Mouse (Mus musculus) midbrain, embryonic 12.5 days (tissue): ENCODE measurements around the gene Ankrd6. TPM values are rescaled to one million over a fixed set of nuclear protein-coding genes. Genes with fewer than 3 reads are reported as not detected.

ENCODE experiments used
- ATAC-seq: fragments of 200-750 bp; cut with Nextera tagmentation; 2 replicates; pipeline ENCODE4 v1.8.0; 2017; ENCODE audit warnings: low read depth, moderate TSS enrichment, moderate library complexity; ENCODE audit not compliant: low FRiP score
- H3K27ac ChIP-seq: fragments of 300-500 bp; sonication (generic); replicated peaks from 2 replicates; pipeline ENCODE4 v1.5.1; 2016; ENCODE audit warnings: mild to moderate bottlenecking
- H3K27me3 ChIP-seq: fragments of 300-500 bp; sonication (generic); 2 replicates; pipeline ENCODE4 v1.6.1; 2016; ENCODE audit warnings: mild to moderate bottlenecking
- H3K36me3 ChIP-seq: fragments of 300-500 bp; sonication (generic); 2 replicates; pipeline ENCODE4 v1.6.1; 2016
- H3K4me1 ChIP-seq: fragments of 300-500 bp; sonication (generic); 2 replicates; pipeline ENCODE4 v1.6.1; 2016
- H3K4me2 ChIP-seq: fragments of 300-500 bp; sonication (generic); replicated peaks from 2 replicates; pipeline ENCODE4 v1.6.1; 2016; ENCODE audit warnings: mild to moderate bottlenecking, moderate library complexity
- H3K4me3 ChIP-seq: fragments of 300-500 bp; sonication (generic); 2 replicates; pipeline ENCODE4 v1.5.1; 2016; ENCODE audit warnings: mild to moderate bottlenecking
- H3K9ac ChIP-seq: fragments of 300-500 bp; sonication (generic); replicated peaks from 2 replicates; pipeline ENCODE4 v1.6.1; 2016; ENCODE audit warnings: mild to moderate bottlenecking, moderate library complexity
- H3K9me3 ChIP-seq: fragments of 300-500 bp; sonication (generic); 2 replicates; pipeline ENCODE4 v1.6.1; 2016; ENCODE audit warnings: mild to moderate bottlenecking
- WGBS: fragments of 180-500 bp; shearing (Covaris S2); methylation state at CpG from one replicate; pipeline ENCODE4 v1.1.7; 2016; 5-methylcytosine and 5-hydroxymethylcytosine counted together
- polyA plus RNA-seq: library from polyadenylated mRNA; unstranded; fragments of >200 nt; fragmentation: Nextera tagmentation; extraction: Ambion mirVana; gene quantifications from 2 replicates; pipeline ENCODE4 v1.2.1, GENCODE M21; 2016

Gene Ankrd6
- polyA plus RNA-seq, 1 experiment from 2014 or later: 39.9 TPM

DNA sequence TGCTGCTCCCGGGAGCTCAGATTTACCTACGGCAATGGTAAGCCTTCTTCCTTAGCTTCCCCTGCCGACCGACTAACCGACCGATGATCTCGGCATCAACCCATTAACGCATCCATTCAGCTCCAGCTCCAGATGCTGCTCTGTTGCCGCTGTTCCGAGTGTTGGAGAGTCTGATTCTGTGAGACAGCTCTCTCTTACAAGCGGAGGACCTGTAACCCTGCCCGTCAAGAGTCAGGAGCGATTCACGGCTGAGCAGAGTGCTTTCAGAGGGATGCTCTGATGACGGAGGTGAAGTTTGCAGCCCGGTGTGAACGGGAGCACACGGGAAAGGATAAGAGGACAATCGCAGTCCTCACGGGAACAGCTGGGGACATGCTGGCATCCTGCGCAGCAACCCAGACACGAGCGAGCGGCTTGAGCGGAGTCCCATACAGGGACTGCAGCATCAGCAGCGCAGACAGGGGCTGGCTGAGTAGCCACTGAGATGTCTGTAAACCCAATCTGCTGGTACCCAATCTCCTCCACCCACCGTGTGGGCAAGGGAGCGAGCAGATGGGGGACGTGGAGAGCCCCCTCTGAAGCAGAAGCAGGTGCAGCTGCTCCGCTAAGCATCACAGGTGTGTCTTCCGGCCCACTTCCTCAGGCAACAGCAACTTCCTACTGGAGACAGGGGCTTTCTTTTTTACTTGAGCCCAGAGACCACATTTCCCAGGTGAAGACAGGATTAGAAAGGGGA lies 86.3 kb downstream of the Ankrd6 start:
- 0 out of 2 replicates have a peak, but pooled peaks cover 2% of the 10 kb centered on the region for H3K36me3 ChIP-seq
- peak overlapping the region; percentile 46 for H3K9ac ChIP-seq
- 46% methylated on average over 31 of the region's 31 CpGs for WGBS
- peaks cover 53% of the 10 kb centered on the region for H3K4me1 ChIP-seq
- peak overlapping the region; percentile 64 for H3K27ac ChIP-seq
- peak; percentile 38 for ATAC-seq
- H3K4me2 ChIP-seq: peak overlapping the region; percentile 52
- no peaks in the 10 kb centered on the region for H3K9me3 ChIP-seq
- no peaks in the 10 kb centered on the region for H3K27me3 ChIP-seq
- peak overlapping the region; percentile 31 for H3K4me3 ChIP-seq

DNA sequence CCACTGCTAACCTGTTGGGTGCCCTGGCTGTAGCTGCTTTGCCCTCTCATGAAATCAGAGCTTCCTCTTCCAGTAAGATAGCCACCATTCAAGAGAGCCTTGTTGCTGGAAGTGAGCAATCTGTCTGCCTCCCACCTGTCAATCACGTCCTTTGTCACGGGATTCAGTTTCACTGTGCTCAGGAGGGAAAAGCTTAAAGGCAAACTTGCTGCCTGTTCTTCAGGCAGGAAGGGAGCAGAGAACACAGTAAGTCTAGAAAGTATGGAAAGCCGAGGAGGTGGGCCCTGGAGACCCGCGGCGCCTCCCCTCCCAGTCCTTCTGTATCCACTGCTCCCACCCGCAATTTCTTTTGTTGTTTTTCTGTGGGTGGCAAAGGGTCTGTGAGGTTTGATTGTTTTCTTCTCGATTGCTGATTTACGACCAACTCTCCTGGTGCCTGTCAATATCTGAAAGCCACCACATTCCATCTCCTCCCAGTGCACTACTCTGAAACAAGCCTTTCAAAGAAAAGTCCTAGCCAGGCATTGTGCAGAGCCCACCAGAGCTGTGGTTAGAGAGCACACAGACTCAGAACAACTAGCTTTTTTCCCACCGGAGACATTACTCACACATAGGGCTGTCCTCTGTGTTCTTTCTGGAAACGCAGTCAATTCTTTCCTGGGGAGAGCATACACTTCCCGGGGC lies 87.1 kb downstream of the Ankrd6 start:
- Histone ChIP-seq H3K27me3 (no peaks in the 10 kb centered on the region), H3K4me3 (peak overlapping the region; percentile 31), H3K9ac (peak overlapping the region; percentile 46), H3K36me3 (0 out of 2 replicates have a peak, but pooled peaks cover 6% of the 10 kb centered on the region), H3K4me1 (peaks cover 53% of the 10 kb centered on the region), H3K9me3 (no peaks in the 10 kb centered on the region), H3K4me2 (peak overlapping the region; percentile 52), H3K27ac (peak overlapping the region; percentile 64)
- ATAC-seq: peak; percentile 27; the same call in 1 of the 2 replicates
- 13% methylated on average over 12 of the region's 12 CpGs for WGBS

DNA sequence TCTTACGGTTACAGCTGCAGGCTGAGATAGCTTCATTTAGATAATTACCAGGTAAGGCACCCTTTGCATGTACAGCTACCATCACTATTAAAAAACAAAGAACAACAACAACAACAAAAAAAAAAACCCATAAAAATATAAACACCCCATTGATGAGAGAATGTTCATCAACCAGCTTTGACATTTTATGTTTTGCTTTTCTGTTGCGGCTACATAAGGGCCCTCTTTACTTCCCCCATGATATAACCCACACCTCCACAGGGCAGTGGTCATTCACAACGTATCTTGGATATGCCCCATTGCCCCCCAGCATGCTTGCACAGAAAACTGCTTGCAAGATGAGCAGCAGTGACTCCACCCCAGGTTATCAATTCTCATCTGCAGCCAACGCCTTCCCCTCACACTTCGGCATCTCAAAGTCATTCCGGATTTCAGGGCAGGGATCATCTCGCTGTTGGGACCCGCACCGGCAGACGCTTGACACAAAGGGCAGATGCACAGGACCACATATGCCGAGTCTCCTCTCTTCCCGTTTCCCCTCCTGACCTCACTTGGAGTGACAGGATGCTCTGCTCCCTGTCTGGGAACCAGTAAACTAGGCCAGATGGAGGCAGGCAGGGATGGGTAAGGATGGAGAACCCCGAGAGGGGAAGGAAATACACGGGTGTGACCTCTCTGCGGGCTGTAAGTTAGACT lies 87.7 kb downstream of the Ankrd6 start:
- peak overlapping the region; percentile 61; the same call in 1 of the 2 replicates for H3K27ac ChIP-seq
- peaks cover 53% of the 10 kb centered on the region for H3K4me1 ChIP-seq
- no peak overlapping the region for H3K4me3 ChIP-seq
- no peaks in the 10 kb centered on the region for H3K27me3 ChIP-seq
- 0 out of 2 replicates have a peak overlapping the region, but pooled peaks have one; percentile 7 for H3K9ac ChIP-seq
- 45% methylated on average over 15 of the region's 15 CpGs for WGBS
- peak overlapping the region; percentile 52 for H3K4me2 ChIP-seq
- no peaks in the 10 kb centered on the region for H3K9me3 ChIP-seq
- 0 out of 2 replicates have a peak, but pooled peaks have one; percentile 14 for ATAC-seq
- H3K36me3 ChIP-seq: 0 out of 2 replicates have a peak, but pooled peaks cover 9% of the 10 kb centered on the region

DNA sequence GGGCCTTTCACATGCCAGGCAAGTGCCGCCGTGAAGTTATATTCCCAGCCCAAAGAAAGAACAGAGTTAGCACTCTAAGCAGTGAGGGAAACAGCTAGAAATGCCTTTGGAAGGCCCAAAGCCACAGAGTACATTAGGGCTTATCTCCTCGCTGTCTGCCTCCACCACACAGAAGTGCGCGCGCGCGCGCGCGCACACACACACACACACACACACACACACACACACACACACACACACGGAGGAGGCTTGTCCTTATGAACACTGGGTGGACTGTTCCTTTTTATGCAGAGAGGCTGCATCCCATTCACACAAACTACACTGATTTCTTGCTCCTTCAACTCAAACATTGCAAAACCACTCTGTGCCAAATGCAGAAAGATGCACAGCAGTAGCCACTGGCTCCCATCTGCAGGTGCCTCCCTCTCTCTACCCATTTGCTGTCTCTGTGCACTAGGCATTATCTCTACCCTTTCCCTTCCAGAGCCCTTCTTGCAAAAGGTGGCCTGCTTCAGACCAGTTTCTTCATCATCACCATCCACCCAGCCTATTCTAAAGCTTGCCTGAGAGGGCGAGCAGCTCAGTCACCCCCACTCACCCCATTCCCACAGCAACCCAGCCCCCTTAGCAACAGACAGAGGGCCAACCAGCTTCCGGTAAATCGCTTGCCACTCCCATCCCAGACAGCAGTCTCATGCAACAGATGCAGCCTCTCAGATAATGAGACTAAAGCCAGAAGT lies 88.5 kb downstream of the Ankrd6 start:
- Histone ChIP-seq H3K27me3 (no peaks in the 10 kb centered on the region), H3K36me3 (0 out of 2 replicates have a peak, but pooled peaks cover 12% of the 10 kb centered on the region), H3K9me3 (no peaks in the 10 kb centered on the region), H3K27ac (peak overlapping the region; percentile 56; the same call in 1 of the 2 replicates), H3K4me1 (peaks cover 53% of the 10 kb centered on the region), H3K4me2 (no peak overlapping the region), H3K4me3 (no peak overlapping the region), H3K9ac (no peak overlapping the region; the same call in 1 of the 2 replicates)
- peak; percentile 61 for ATAC-seq
- WGBS: 71% methylated on average over 15 of the region's 15 CpGs

DNA sequence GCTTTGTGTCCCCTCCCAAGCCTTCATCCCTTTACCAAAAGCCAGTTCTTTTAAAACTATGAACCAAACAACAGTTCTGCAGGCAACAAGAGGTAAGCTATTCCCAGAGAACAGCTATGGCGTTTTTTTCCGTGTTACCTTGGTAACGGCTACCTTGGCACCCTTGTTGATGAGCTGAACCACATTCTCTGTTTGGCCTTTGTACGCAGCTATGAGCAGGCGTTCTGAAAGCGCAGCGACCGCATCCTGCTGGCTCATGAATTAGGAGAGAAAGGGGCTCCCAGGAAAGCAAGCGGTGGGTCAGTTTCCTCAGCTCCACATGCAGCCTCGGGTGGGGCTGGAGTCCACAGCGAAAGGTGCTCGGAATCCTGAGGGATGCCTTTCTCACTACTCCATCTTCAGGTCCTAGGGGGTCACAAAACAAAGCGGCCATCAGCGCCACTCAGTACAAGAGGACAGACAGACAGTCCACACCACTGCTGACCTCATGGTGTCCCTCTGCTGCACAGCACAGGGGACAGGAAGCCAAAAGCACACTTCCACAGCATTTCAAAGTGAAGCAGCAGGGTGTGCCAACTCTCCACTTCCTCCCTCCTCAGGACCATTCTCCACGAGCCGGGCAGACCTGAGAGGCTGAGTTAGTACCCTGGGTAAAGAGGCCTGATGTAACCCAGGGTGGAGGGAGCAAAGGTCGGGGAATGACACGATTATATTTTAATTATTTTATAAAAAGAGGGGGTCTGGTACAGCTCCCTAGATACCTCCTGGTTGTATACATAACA lies 90.3 kb downstream of the Ankrd6 start:
- Histone ChIP-seq H3K4me1 (peaks cover 53% of the 10 kb centered on the region), H3K9ac (no peak overlapping the region; the same call in 1 of the 2 replicates), H3K4me2 (peak overlapping the region; percentile 25), H3K27ac (peak overlapping the region; percentile 58), H3K27me3 (no peaks in the 10 kb centered on the region), H3K9me3 (no peaks in the 10 kb centered on the region), H3K36me3 (0 out of 2 replicates have a peak, but pooled peaks cover 13% of the 10 kb centered on the region), H3K4me3 (no peak overlapping the region; the same call in 1 of the 2 replicates)
- 49% methylated on average over 18 of the region's 18 CpGs for WGBS
- ATAC-seq: no peak

DNA sequence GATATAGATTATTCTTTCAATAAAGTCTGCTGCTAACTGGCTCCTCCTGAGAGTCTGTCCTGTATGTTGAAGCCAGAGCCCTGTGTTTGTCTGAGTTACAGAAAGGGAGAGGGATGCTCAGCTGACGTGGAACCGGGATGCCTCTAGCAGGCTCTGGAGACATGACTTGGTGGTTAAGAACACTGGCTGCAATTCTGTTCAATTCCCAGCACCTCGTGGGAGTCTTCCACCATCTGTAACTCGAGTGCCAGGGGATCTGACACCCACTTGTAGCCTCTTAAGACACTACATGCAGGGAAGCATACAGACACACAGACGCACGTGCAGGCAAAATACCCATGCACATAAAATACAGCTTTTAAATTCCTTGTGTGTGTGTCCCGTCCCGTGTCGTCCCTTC lies 95.1 kb downstream of the Ankrd6 start:
- peaks cover 25% of the 10 kb centered on the region for H3K4me1 ChIP-seq
- H3K27me3 ChIP-seq: no peaks in the 10 kb centered on the region
- 69% methylated on average over 6 of the region's 9 CpGs for WGBS
- H3K4me2 ChIP-seq: no peak overlapping the region
- H3K4me3 ChIP-seq: no peak overlapping the region
- H3K9me3 ChIP-seq: no peaks in the 10 kb centered on the region
- 0 out of 2 replicates have a peak, but pooled peaks cover 13% of the 10 kb centered on the region for H3K36me3 ChIP-seq
- no peak for ATAC-seq
- no peak overlapping the region for H3K27ac ChIP-seq
- H3K9ac ChIP-seq: no peak overlapping the region

DNA sequence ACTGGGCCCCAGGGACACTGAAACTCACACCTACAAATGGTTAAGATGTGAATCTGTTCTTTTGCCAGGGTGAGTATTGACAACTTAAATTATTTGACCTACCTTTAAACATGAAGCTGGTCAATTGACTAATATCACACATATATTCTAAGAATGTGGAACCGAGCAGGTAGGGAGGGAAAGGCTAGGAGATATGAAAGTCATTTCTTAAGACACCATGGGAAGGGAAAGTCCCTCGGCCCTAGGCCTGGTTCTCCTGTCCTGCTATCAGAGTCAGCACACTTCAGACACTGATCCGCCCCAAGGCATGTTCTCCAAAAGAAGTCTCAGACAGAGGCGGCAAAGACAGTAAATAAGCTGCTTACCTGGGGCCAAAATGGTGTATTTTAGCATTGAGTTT lies 95.7 kb downstream of the Ankrd6 start:
- Histone ChIP-seq H3K27me3 (no peaks in the 10 kb centered on the region), H3K4me2 (no peak overlapping the region), H3K27ac (no peak overlapping the region), H3K9ac (no peak overlapping the region), H3K9me3 (no peaks in the 10 kb centered on the region), H3K4me1 (peaks cover 19% of the 10 kb centered on the region), H3K4me3 (no peak overlapping the region), H3K36me3 (0 out of 2 replicates have a peak, but pooled peaks cover 13% of the 10 kb centered on the region)
- 88% methylated on average over 4 of the region's 4 CpGs for WGBS
- no peak for ATAC-seq

DNA sequence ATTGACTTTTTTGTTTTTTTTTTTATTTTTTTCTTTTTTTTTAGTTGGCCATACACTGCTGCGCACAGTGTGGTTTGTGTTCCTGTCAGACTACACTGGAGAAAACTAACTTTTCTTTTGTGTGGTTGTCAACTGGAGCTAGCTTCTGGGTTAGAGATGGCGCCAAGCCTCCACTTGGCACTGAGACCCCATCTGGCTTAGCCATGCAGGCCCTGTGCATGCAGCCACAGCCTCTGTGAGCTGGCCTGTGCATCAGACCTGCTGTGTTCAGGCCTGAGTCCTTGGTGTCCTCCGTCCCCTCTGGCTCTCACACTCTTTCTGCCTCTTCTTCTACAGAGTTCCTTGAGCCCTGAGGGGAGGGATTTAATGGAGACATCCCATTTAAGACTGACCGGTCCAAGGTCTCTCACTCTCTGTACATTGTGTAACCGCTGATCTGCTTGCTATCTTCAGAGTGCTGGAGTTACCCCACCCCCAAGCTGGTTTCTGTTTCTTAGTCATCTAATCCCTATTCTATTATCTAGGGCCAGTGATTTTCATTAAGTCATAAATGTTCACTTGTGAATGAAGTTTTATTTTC lies 96.9 kb downstream of the Ankrd6 start:
- Histone ChIP-seq H3K9me3 (no peaks in the 10 kb centered on the region), H3K4me1 (peaks cover 15% of the 10 kb centered on the region; the same call in 1 of the 2 replicates), H3K27ac (no peak overlapping the region), H3K9ac (no peak overlapping the region), H3K4me3 (no peak overlapping the region), H3K4me2 (no peak overlapping the region), H3K27me3 (no peaks in the 10 kb centered on the region), H3K36me3 (0 out of 2 replicates have a peak, but pooled peaks cover 8% of the 10 kb centered on the region)
- no peak for ATAC-seq
- WGBS: 83% methylated on average over 5 of the region's 5 CpGs

DNA sequence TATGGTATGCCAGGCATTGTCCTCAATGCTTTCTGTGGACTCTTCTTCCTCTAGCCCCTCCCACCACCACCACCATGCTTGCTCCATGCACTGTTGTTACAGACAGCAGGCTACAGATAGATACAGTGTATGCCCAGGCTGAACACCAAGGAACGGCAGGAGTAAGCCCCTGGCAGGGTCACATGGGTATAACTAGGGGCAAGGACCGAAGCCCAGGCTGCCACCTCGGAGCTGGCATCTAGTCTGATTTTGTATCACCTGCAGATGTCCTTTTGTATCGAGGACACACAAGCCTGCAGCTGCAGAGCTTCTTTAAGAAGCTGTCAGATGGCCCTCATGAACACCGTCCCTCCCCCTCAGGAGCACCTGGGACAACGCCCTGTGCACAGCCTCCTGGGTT lies 97.8 kb downstream of the Ankrd6 start:
- 0 out of 2 replicates have a peak, but pooled peaks cover 4% of the 10 kb centered on the region for H3K36me3 ChIP-seq
- H3K4me2 ChIP-seq: no peak overlapping the region
- WGBS: 83% methylated on average over 6 of the region's 6 CpGs
- H3K9me3 ChIP-seq: no peaks in the 10 kb centered on the region
- H3K27me3 ChIP-seq: no peaks in the 10 kb centered on the region
- H3K27ac ChIP-seq: no peak overlapping the region
- no peak overlapping the region for H3K4me3 ChIP-seq
- peaks cover 15% of the 10 kb centered on the region; the same call in 1 of the 2 replicates for H3K4me1 ChIP-seq
- no peak for ATAC-seq
- no peak overlapping the region for H3K9ac ChIP-seq

DNA sequence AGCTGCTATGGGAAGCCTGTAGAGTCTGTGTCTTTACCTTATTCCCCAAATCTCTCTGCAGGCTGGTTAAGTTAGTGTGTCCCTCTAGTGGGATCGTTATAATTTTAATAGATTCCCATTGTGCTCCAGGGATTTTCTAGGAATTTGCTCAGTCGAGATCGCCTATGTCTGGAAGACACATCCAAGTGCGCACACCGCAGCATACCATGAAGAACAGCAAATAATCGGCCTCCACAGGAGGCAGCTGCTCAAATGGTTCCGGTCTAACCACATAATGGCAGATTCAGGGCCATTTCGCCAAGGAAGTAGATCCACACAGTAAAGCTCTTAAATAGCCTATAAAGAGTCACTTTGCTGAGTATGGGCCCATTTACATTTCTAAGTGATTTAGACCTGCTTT lies 98.3 kb downstream of the Ankrd6 start:
- 0 out of 2 replicates have a peak, but pooled peaks cover 2% of the 10 kb centered on the region for H3K36me3 ChIP-seq
- H3K4me2 ChIP-seq: no peak overlapping the region
- no peaks in the 10 kb centered on the region for H3K9me3 ChIP-seq
- ATAC-seq: no peak
- H3K27ac ChIP-seq: no peak overlapping the region
- 76% methylated on average over 8 of the region's 8 CpGs for WGBS
- H3K4me1 ChIP-seq: peaks cover 15% of the 10 kb centered on the region; the same call in 1 of the 2 replicates
- no peaks in the 10 kb centered on the region for H3K27me3 ChIP-seq
- H3K4me3 ChIP-seq: no peak overlapping the region
- no peak overlapping the region for H3K9ac ChIP-seq
